Comparison of ENCODE assay signal across 8 mouse cellular contexts in genomic region chr2:24974906-24975703, GRCm38 (mm10). TPM values are rescaled to one million over a fixed set of nuclear protein-coding genes. Genes with fewer than 3 reads are reported as not detected.
DNase-seq lines count a peak whose midpoint lies in the region; ATAC-seq and TF ChIP-seq lines count a peak whose summit lies in the region.

Mrpl41 (minus strand) TSS chr2:24975098.

- peak within 1 kb of the TSS; percentile 83 for H3K9ac ChIP-seq in heart, embryonic 15.5 days
- peak within 1 kb of the TSS; percentile 82 for H3K9ac ChIP-seq in liver, embryonic 14.5 days (replicated peaks)
- peak within 1 kb of the TSS; percentile 75 for H3K9ac ChIP-seq in neural tube, embryonic 11.5 days (ENCODE audit: low read length)
- peak within 1 kb of the TSS; percentile 77 for H3K9ac ChIP-seq in stomach, postnatal 0 days (ENCODE audit: low read length)

- 0% methylated on average over 64 of the region's 64 CpGs for WGBS in forebrain, embryonic 10.5 days
- under 1% methylated on average over 64 of the region's 64 CpGs for WGBS in heart, embryonic 15.5 days
- under 1% methylated on average over 64 of the region's 64 CpGs for WGBS in liver, embryonic 14.5 days (ENCODE audit: insufficient replicate concordance)
- WGBS in neural tube, embryonic 11.5 days = under 1% methylated on average over 64 of the region's 64 CpGs
- under 1% methylated on average over 62 of the region's 64 CpGs for WGBS in stomach, postnatal 0 days

- DNase-seq in CD8-positive naive resting alpha-beta T cell, adult 2 months (ENCODE audit: low read depth in 2 of 2, low spot score in 2 of 2) = peak; percentile 91 to 92
- peak; percentile 93 for DNase-seq in c-Kit-positive CD71-negative TER-119-negative erythroid progenitor cells, embryonic 14.5 days (ENCODE audit: low read depth)
- peak; percentile 98 for DNase-seq in forebrain, embryonic 10.5 days (ENCODE audit: extremely low spot score, low spot score)
- DNase-seq in kidney, postnatal 25 days = peak; percentile 97 to 100
- peak; percentile 92 to 94 (median 94) for DNase-seq in liver, embryonic 14.5 days (ENCODE audit: low read depth in 3 of 3, low spot score in 3 of 3)
- DNase-seq in neural tube, embryonic 11.5 days (ENCODE audit: low spot score) = peak; percentile 99
- DNase-seq in stomach, postnatal 0 days (ENCODE audit: low spot score) = peak; percentile 99

- peak within 1 kb of the TSS; percentile 71 for H3K4me3 ChIP-seq in forebrain, embryonic 10.5 days
- H3K4me3 ChIP-seq in heart, embryonic 15.5 days = peak within 1 kb of the TSS; percentile 84
- peak within 1 kb of the TSS; percentile 75 to 88 for H3K4me3 ChIP-seq in liver, embryonic 14.5 days (ENCODE audit: insufficient read depth in 1 of 2, low read depth in 2 of 2, low read length in 2 of 2)
- H3K4me3 ChIP-seq in neural tube, embryonic 11.5 days (ENCODE audit: low read depth, low read length) = peak within 1 kb of the TSS; percentile 81
- peak within 1 kb of the TSS; percentile 70 for H3K4me3 ChIP-seq in stomach, postnatal 0 days (ENCODE audit: low read depth, low read length)

- H3K27me3 ChIP-seq in forebrain, embryonic 10.5 days (ENCODE audit: poor library complexity, severe bottlenecking) = no peaks in the 10 kb centered on the region
- no peaks in the 10 kb centered on the region for H3K27me3 ChIP-seq in heart, embryonic 15.5 days
- no peaks in the 10 kb centered on the region for H3K27me3 ChIP-seq in liver, embryonic 14.5 days (ENCODE audit: control insufficient read depth, insufficient read depth, low read length)
- H3K27me3 ChIP-seq in neural tube, embryonic 11.5 days (ENCODE audit: control insufficient read depth, insufficient read depth, low read length) = no peaks in the 10 kb centered on the region
- H3K27me3 ChIP-seq in stomach, postnatal 0 days (ENCODE audit: control insufficient read depth, insufficient read depth, low read length) = no peaks in the 10 kb centered on the region

- peak within 1 kb of the TSS; percentile 95 for H3K4me2 ChIP-seq in heart, embryonic 15.5 days
- peak within 1 kb of the TSS; percentile 100 for H3K4me2 ChIP-seq in liver, embryonic 14.5 days (ENCODE audit: low read depth)
- peak within 1 kb of the TSS; percentile 94 for H3K4me2 ChIP-seq in neural tube, embryonic 11.5 days (ENCODE audit: low read depth)
- peak within 1 kb of the TSS; percentile 96 for H3K4me2 ChIP-seq in stomach, postnatal 0 days (replicated peaks; ENCODE audit: low read depth)

- TF ChIP-seq EP300 in liver, embryonic 14.5 days (IDR thresholded peaks at IDR 0.05; ENCODE audit: low read depth) = no peak
- TF ChIP-seq EP300 in stomach, postnatal 0 days (optimal IDR thresholded peaks at IDR 0.05) = no peak

- ATAC-seq in heart, embryonic 15.5 days (replicated peaks; ENCODE audit: insufficient number of reproducible peaks, insufficient read depth, low FRiP score, low read depth) = peak; percentile 99
- peak; percentile 94 for ATAC-seq in liver, embryonic 14.5 days (ENCODE audit: insufficient read depth)
- ATAC-seq in neural tube, embryonic 11.5 days (ENCODE audit: insufficient read depth, low FRiP score, low TSS enrichment) = peak; percentile 100
- ATAC-seq in stomach, postnatal 0 days (ENCODE audit: low FRiP score, low TSS enrichment) = peak; percentile 99

- peak within 1 kb of the TSS; percentile 89 for H3K27ac ChIP-seq in forebrain, embryonic 10.5 days
- peak within 1 kb of the TSS; percentile 93 for H3K27ac ChIP-seq in heart, embryonic 15.5 days
- peak within 1 kb of the TSS; percentile 95 for H3K27ac ChIP-seq in liver, embryonic 14.5 days
- H3K27ac ChIP-seq in neural tube, embryonic 11.5 days (ENCODE audit: low read depth, low read length) = peak within 1 kb of the TSS; percentile 69
- H3K27ac ChIP-seq in stomach, postnatal 0 days (replicated peaks) = peak within 1 kb of the TSS; percentile 95

- peaks cover 34% of the 10 kb centered on the region for H3K36me3 ChIP-seq in forebrain, embryonic 10.5 days (replicated peaks)
- peaks cover 24% of the 10 kb centered on the region for H3K36me3 ChIP-seq in heart, embryonic 15.5 days
- peaks cover 7% of the 10 kb centered on the region; the same call in 1 of the 2 replicates for H3K36me3 ChIP-seq in liver, embryonic 14.5 days (replicated peaks; ENCODE audit: control insufficient read depth, insufficient read depth, low read depth)
- no peaks in the 10 kb centered on the region; the same call in 1 of the 2 replicates for H3K36me3 ChIP-seq in neural tube, embryonic 11.5 days (ENCODE audit: control insufficient read depth, insufficient read depth, low read length)
- 0 out of 2 replicates have a peak, but pooled peaks cover 8% of the 10 kb centered on the region for H3K36me3 ChIP-seq in stomach, postnatal 0 days (ENCODE audit: control insufficient read depth, insufficient read depth, low read length)

- H3K9me3 ChIP-seq in forebrain, embryonic 10.5 days = no peaks in the 10 kb centered on the region
- no peaks in the 10 kb centered on the region for H3K9me3 ChIP-seq in heart, embryonic 15.5 days (replicated peaks)
- H3K9me3 ChIP-seq in liver, embryonic 14.5 days (ENCODE audit: control insufficient read depth, low read length) = no peaks in the 10 kb centered on the region
- no peaks in the 10 kb centered on the region for H3K9me3 ChIP-seq in neural tube, embryonic 11.5 days (ENCODE audit: control insufficient read depth, low read length)
- no peaks in the 10 kb centered on the region for H3K9me3 ChIP-seq in stomach, postnatal 0 days (ENCODE audit: control insufficient read depth, low read length)

- peaks cover 27% of the 10 kb centered on the region for H3K4me1 ChIP-seq in forebrain, embryonic 10.5 days
- peaks cover 18% of the 10 kb centered on the region for H3K4me1 ChIP-seq in heart, embryonic 15.5 days (replicated peaks)
- peaks cover 19 to 28% of the 10 kb centered on the region in 2 experiments for H3K4me1 ChIP-seq in liver, embryonic 14.5 days (replicated peaks; ENCODE audit: control insufficient read depth in 2 of 2, insufficient read depth in 2 of 2, low read length in 1 of 2)
- peaks cover 10% of the 10 kb centered on the region for H3K4me1 ChIP-seq in neural tube, embryonic 11.5 days (ENCODE audit: control insufficient read depth, insufficient read depth, low read length)
- H3K4me1 ChIP-seq in stomach, postnatal 0 days (replicated peaks; ENCODE audit: control insufficient read depth, insufficient read depth) = no peaks in the 10 kb centered on the region; the same call in 1 of the 2 replicates

- TF ChIP-seq CTCF in liver, embryonic 14.5 days (IDR thresholded peaks at IDR 0.05; ENCODE audit: low read depth) = no peak
- peak; percentile 21; the same call in 1 of the 2 replicates for TF ChIP-seq CTCF in stomach, postnatal 0 days (IDR thresholded peaks at IDR 0.05; ENCODE audit: low read depth)

RNA-seq across cellular contexts. Expression of gene Mrpl41, which starts in this region (rescaled TPM):
- polyA plus RNA-seq in forebrain, embryonic 10.5 days (2016; fragmentation: Nextera tagmentation; extraction: Ambion mirVana) = 121 and 124 TPM in 2 replicates
- 114 and 130 TPM in 2 replicates for polyA plus RNA-seq in heart, embryonic 15.5 days (2015; fragmentation: Nextera tagmentation; extraction: Ambion mirVana)
- 31.9 and 48.1 TPM in 2 replicates for polyA plus RNA-seq in liver, embryonic 14.5 days (2012; rRNA removed)
- polyA plus RNA-seq in liver, embryonic 14.5 days (2014; fragmentation: Nextera tagmentation; extraction: Ambion mirVana) = 93.6 and 102 TPM in 2 replicates
- polyA plus RNA-seq in neural tube, embryonic 11.5 days (2014; fragmentation: Nextera tagmentation; extraction: Ambion mirVana) = 144 and 147 TPM in 2 replicates
- 121 and 122 TPM in 2 replicates for polyA plus RNA-seq in stomach, postnatal 0 days (2015; fragmentation: Nextera tagmentation; extraction: Ambion mirVana)

Comparison
In these comparisons a context has a peak if more than half of its experiments do, and no peak if none do; other contexts are left out.
1. Peak in every context shown above with its lines: DNase-seq, ATAC-seq, H3K4me3 ChIP-seq and H3K27ac ChIP-seq.